Mouse (Mus musculus): ENCODE data around the gene Unc45b. TPM values are rescaled to one million over a fixed set of nuclear protein-coding genes. Genes with fewer than 3 reads are reported as not detected.
"Not testable (repeated sequence)": the region's sequence is repeated elsewhere in the genome, so short reads cannot be mapped to it uniquely, and the experiment has no call there.

The Unc45b gene
- total RNA-seq, 1 experiment from 2014 or later, result 0.15 TPM

DNA sequence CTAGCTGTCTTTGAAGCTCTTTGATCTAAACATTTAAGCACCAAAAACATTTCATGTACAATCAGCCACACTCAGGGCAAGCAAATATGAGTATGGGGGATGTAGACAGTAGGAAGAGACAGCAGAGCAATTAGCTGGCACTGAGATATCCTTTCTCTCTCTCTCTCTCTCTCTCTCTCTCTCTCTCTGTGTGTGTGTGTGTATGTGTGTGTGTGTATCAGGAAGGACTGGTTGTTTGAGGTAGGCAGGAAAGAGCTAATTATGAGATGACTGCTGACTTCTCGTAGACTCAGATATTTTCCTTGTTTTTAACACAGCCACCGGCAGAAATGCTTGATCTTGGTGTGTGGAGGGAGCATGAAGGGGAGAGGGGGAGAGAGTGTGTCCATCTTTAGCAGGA lies 51.4 kb downstream of the Unc45b start:
- ATAC-seq (replicated peaks in 1 of 2; ENCODE audit: insufficient read depth in 1 of 2, low FRiP score in 2 of 2, low TSS enrichment in 1 of 2, low read depth in 1 of 2, poor library complexity in 2 of 2, severe bottlenecking in 2 of 2), result no peak

DNA sequence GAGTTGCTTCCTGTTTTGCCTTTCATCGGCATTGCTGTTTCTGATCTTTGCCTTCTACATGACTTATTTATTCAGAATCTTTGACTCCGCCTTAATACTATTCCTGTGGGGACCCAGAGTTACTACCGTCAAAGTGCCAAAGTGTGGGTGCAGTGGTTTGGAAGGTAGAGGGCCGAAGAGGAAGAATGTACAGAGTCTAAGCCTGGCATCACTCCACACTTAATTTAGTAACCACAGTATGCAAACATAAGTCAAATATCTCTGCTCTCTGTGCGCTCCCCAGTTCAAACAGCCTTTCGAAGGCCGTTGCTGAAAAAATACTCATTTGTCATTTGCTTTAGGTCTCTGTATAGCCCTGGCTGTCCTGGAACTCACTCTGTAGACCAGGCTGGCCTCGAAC lies 51.9 kb downstream of the Unc45b start:
- ATAC-seq (replicated peaks in 1 of 2; ENCODE audit: insufficient read depth in 1 of 2, low FRiP score in 2 of 2, low TSS enrichment in 1 of 2, low read depth in 1 of 2, poor library complexity in 2 of 2, severe bottlenecking in 2 of 2), result no peak

DNA sequence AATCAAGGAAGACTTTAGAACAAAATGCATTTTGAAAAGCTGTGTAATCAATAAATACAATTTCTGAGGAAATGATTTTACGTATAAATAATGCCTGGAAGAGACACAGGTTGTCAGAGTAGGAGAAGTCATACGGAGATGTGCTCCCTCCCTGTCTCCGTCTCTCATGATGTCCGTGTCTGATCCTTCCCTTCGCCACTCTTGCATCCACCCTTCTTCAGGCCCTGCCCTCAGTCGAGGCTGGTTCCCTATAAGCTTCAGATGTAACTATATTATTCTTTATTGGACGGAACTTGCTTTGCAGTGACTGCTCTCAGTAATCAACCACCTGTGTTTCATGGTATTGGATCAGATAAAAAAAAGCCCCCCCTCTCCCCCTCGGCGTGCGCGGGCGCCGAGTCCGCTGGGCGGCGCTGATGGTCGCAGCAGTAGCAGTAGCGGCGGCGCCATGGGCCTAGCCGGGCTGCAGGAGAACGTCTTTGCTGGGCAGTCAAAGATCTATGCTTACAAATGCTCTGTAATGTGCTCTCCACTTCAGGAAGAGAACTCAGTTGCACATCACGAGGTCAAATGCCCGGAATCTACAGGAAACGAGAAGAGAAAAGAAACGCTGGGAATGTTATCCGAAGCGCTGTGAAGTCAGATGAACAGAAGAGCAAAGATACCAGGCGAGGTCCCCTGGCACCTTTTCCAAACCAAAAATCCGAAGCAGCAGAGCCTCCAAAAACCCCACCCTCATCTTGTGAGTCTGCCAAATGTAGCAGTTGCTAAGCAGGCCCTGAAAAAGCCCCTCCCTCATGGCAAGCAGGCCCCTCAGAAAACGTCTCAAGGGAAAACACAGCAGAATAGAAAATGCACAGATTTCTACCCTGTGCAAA lies 60.6 kb downstream of the Unc45b start:
- no peak for ATAC-seq (replicated peaks in 1 of 2; ENCODE audit: insufficient read depth in 1 of 2, low FRiP score in 2 of 2, low TSS enrichment in 1 of 2, low read depth in 1 of 2, poor library complexity in 2 of 2, severe bottlenecking in 2 of 2)

DNA sequence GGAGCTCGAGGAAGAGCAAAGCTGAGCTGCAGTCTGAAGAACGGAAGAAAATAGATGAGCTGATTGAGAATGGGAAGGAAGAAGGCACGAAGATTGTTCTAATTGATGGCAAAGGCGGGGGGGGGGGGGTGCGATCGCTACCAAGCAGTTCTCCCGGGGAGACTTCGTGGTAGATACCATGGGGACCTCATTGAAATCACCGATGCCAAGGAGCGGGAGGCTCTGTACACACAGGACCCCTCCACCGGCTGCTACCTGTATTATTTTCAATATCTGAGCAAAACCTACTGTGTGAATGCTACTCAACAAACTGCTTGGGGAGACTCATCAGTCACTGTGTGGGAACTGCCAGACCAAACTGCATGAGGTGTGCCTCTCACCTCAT lies 61.2 kb downstream of the Unc45b start:
- ATAC-seq (replicated peaks in 1 of 2; ENCODE audit: insufficient read depth in 1 of 2, low FRiP score in 2 of 2, low TSS enrichment in 1 of 2, low read depth in 1 of 2, poor library complexity in 2 of 2, severe bottlenecking in 2 of 2), result no peak

GRCm38 (mm10) chr11:82973916-82974315 lies 63.6 kb downstream of the Unc45b start:
- ATAC-seq (replicated peaks in 1 of 2; ENCODE audit: insufficient read depth in 1 of 2, low FRiP score in 2 of 2, low TSS enrichment in 1 of 2, low read depth in 1 of 2, poor library complexity in 2 of 2, severe bottlenecking in 2 of 2), result peak in 1 of 2 experiments; percentile 29; a peak in 1 of 4 replicates

DNA sequence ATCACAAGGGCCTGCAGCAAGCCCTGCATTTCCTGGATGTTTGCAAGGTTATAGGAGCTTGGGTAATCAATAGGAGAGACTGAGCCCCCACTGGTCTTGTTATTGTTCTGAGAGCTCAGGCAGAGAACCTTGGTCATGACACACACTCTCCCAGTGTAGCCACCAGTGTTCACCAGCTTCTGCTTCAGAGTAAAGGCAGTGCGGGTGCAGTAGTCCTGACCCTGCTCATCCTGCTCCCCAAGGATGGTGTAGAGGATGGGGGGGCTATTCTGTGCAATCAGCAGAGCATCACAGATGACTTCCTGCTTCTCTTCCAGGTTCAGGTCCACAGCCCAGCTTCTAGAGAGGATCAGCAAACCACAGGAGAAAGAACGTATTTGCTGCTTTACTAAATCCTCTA lies 72.1 kb downstream of the Unc45b start:
- ATAC-seq (replicated peaks in 1 of 2; ENCODE audit: insufficient read depth in 1 of 2, low FRiP score in 2 of 2, low TSS enrichment in 1 of 2, low read depth in 1 of 2, poor library complexity in 2 of 2, severe bottlenecking in 2 of 2), result not testable (repeated sequence)

- ATAC-seq (replicated peaks in 1 of 2; ENCODE audit: insufficient read depth in 1 of 2, low FRiP score in 2 of 2, low TSS enrichment in 1 of 2, low read depth in 1 of 2, poor library complexity in 2 of 2, severe bottlenecking in 2 of 2), result no peak
Measured at GRCm38 (mm10) chr11:82983193-82983592, 72.8 kb downstream of the Unc45b start.

GRCm38 (mm10) chr11:82987621-82988020 lies 77.3 kb downstream of the Unc45b start:
- no peak for ATAC-seq (replicated peaks in 1 of 2; ENCODE audit: insufficient read depth in 1 of 2, low FRiP score in 2 of 2, low TSS enrichment in 1 of 2, low read depth in 1 of 2, poor library complexity in 2 of 2, severe bottlenecking in 2 of 2)

GRCm38 (mm10) chr11:82989357-82989756 lies 79.0 kb downstream of the Unc45b start:
- ATAC-seq (replicated peaks in 1 of 2; ENCODE audit: insufficient read depth in 1 of 2, low FRiP score in 2 of 2, low TSS enrichment in 1 of 2, low read depth in 1 of 2, poor library complexity in 2 of 2, severe bottlenecking in 2 of 2), result no peak

DNA sequence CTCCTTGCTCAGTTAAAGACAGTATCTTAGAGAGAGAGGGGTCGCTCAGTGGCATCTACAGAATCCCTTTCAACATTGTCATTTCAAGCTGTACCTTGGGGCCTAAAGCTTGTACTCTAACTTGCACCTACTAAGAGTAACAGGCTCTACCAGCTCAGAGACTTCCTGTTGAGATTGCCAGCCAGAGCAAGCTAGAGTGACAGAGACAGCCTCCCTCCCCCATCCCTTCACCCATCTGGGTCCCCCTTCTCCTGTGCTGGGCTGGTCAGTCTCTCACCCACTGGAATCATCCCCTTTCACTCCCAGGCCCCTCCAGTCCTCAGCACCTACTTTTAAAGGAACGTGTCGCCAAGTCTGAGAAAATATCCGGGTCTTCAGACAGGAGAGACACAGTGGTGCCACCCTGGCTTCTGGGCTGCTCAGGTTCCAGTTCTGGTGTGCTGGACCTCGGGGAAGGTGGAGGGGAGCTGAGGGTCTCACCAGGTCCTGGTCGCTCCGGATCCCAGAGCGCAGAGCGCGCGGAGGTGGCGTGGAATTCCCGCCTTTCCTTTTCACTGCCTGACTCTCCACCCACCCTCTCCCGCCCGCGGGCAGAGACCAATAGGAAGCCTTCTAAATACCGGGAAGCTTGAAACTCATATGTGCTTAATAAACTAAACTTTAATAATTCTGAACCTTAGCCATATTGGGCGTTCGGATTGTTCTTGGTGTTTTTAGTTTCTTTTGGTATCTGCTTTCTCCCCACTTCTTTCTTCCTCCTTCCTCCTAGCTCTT lies 80.4 kb downstream of the Unc45b start:
- peak; percentile 25 to 40; a peak in 3 of 4 replicates for ATAC-seq (replicated peaks in 1 of 2; ENCODE audit: insufficient read depth in 1 of 2, low FRiP score in 2 of 2, low TSS enrichment in 1 of 2, low read depth in 1 of 2, poor library complexity in 2 of 2, severe bottlenecking in 2 of 2)

DNA sequence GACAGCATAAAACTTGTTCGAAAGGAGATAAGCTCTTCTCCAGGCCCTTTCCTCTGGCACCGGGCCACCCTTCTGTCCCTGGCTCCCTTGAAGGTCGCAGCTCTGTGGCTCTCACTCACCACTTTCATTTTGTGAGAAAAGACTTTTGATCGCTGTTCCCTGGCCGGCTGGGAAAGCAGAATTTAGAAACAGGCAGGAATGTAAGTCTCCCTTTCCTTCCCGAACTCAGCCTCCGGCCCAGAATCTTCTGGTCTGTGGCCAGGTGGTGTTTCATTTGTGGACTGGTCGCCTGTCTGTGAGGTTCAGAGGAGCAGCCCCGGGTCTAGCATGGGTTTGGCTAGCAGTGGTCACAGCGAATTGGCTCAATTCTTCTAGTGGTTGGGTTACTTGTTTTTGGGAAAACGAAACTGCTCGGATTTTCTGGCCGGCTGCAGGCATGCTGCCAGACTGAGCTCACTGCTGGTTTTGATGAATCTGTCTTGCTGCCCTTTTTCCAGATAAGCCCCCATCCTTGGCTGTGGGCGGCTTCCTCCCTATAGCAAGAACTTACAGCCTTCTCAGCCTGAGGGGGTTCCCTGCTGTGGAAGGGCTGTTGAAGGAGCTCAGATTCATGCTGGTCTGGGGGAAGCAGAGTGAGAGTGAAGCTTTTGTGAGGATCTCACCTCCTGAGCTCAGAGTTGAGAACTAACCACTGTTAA lies 81.3 kb downstream of the Unc45b start, which contains the start of gene Slfn9:
Slfn9 (minus strand) TSS at position 362 of the 698 bp plus-strand sequence.
- ATAC-seq (replicated peaks in 1 of 2; ENCODE audit: insufficient read depth in 1 of 2, low FRiP score in 2 of 2, low TSS enrichment in 1 of 2, low read depth in 1 of 2, poor library complexity in 2 of 2, severe bottlenecking in 2 of 2), result peak; percentile 48 to 60; a peak in 3 of 4 replicates

Other genes with a start within 250 kb of the Unc45b start
- 0.31 TPM in 1 of 2 replicates, not detected in the other for gene Cct6b, start 146.2 kb upstream of the Unc45b start, total RNA-seq (2017)
- 54.7 and 66.5 TPM in 2 replicates for gene Zfp830, start 146.2 kb upstream of the Unc45b start, total RNA-seq (2017)
- gene Lig3, start 129.4 kb upstream of the Unc45b start, total RNA-seq (2017), result 47.4 and 54.5 TPM in 2 replicates
- gene Rffl, start 39.3 kb upstream of the Unc45b start, total RNA-seq (2017), result 15.8 and 18.8 TPM in 2 replicates
- gene Rad51d, start 19.9 kb upstream of the Unc45b start, total RNA-seq (2017), result 15.2 and 21.4 TPM in 2 replicates
- not detected in 2 replicates for gene Fndc8, start 18.4 kb upstream of the Unc45b start, total RNA-seq (2017)
- 28.5 and 30.5 TPM in 2 replicates for gene Nle1, start 2.1 kb upstream of the Unc45b start, total RNA-seq (2017)
- 14.1 and 30.8 TPM in 2 replicates for gene Slfn5, start 40.8 kb downstream of the Unc45b start, total RNA-seq (2017)
- 50.1 and 52.5 TPM in 2 replicates for gene Slfn9, start 81.3 kb downstream of the Unc45b start, total RNA-seq (2017)
- gene Slfn8, start 110.3 kb downstream of the Unc45b start, total RNA-seq (2017), result 44.3 and 56.4 TPM in 2 replicates
- gene Slfn2, start 154.6 kb downstream of the Unc45b start, total RNA-seq (2017), result 37.2 and 65.0 TPM in 2 replicates
- gene Slfn1, start 206.3 kb downstream of the Unc45b start, total RNA-seq (2017), result 13.5 and 24.0 TPM in 2 replicates

All from hematopoietic stem cell, adult 5-6 weeks (primary cell).